Mouse (Mus musculus) cerebellum, postnatal 25 days (tissue): ENCODE measurements around the gene Cylc2.

Experiments
- DNase-seq, 2 experiments: peaks; one replicate each; pipeline ENCODE4 v3.0.0; 2021; ENCODE audit warnings: mixed read lengths in 2 of 2

The Cylc2 gene

GRCm38 (mm10) chr4:51216378-51216777 lies at the start of gene Cylc2:
Gene Cylc2, plus strand, starts transcription at chr4:51216678.
- DNase-seq: no peak
